Mouse (Mus musculus) midbrain, embryonic 14.5 days (tissue): ENCODE results near the gene Dclk2. TPM values are rescaled to one million over a fixed set of nuclear protein-coding genes. Genes with fewer than 3 reads are reported as not detected.
A peak's percentile ranks its signal among the peaks of the same experiment; 100 is the strongest.

Source experiments
- ATAC-seq: fragments of 200-750 bp; cut with Nextera tagmentation; 2 replicates; pipeline ENCODE4 v1.8.0; 2017; ENCODE audit warnings: moderate number of reproducible peaks, moderate library complexity; ENCODE audit not compliant: low FRiP score, low TSS enrichment
- DNase-seq: peaks from one replicate; pipeline ENCODE4 v3.0.0-alpha.2; 2015
- H3K27ac ChIP-seq: fragments of 300-500 bp; sonication (generic); replicated peaks from 2 replicates; pipeline ENCODE4 v1.5.1; 2014; ENCODE audit warnings: mild to moderate bottlenecking, low read depth, low read length, moderate library complexity
- H3K27me3 ChIP-seq: fragments of 300-500 bp; sonication (generic); 2 replicates; pipeline ENCODE4 v1.6.1; 2014; ENCODE audit warnings: low read length, control low read depth, mixed read lengths; ENCODE audit not compliant: control insufficient read depth, insufficient read depth
- H3K36me3 ChIP-seq: fragments of 300-500 bp; sonication (generic); 2 replicates; pipeline ENCODE4 v1.6.1; 2014; ENCODE audit warnings: low read length, control low read depth; ENCODE audit not compliant: control insufficient read depth, insufficient read depth
- H3K4me1 ChIP-seq: fragments of 300-500 bp; sonication (generic); 2 replicates; pipeline ENCODE4 v1.6.1; 2014; ENCODE audit warnings: mild to moderate bottlenecking, antibody characterized with exemption, low read length, control low read depth; ENCODE audit not compliant: control insufficient read depth, insufficient read depth
- H3K4me2 ChIP-seq: fragments of 300-500 bp; sonication (generic); 2 replicates; pipeline ENCODE4 v1.6.1; 2014; ENCODE audit warnings: mild to moderate bottlenecking, low read length, moderate library complexity
- H3K4me3 ChIP-seq: fragments of 300-500 bp; sonication (generic); replicated peaks from 2 replicates; pipeline ENCODE4 v1.5.1; 2014; ENCODE audit warnings: low read depth, low read length
- H3K9ac ChIP-seq: fragments of 300-500 bp; sonication (generic); replicated peaks from 2 replicates; pipeline ENCODE4 v1.6.1; 2014; ENCODE audit warnings: mild to moderate bottlenecking, low read length, moderate library complexity
- H3K9me3 ChIP-seq: fragments of 300-500 bp; sonication (generic); 2 replicates; pipeline ENCODE4 v1.6.1; 2016; ENCODE audit warnings: low read length, control low read depth, mixed read lengths; ENCODE audit not compliant: control insufficient read depth
- WGBS: fragments of 180-500 bp; shearing (Covaris S2); extraction: QIAGEN DNeasy Blood & Tissue Kit; methylation state at CpG from one replicate; pipeline ENCODE4 v1.1.7; 2014; 5-methylcytosine and 5-hydroxymethylcytosine counted together
- polyA plus RNA-seq: library from polyadenylated mRNA; unstranded; fragments of >200 nt; fragmentation: Nextera tagmentation; extraction: Ambion mirVana; gene quantifications from 2 replicates; pipeline ENCODE4 v1.2.1, GENCODE M21; 2014

Gene Dclk2
- polyA plus RNA-seq, 1 experiment from 2014 or later, result 91.1 TPM

DNA sequence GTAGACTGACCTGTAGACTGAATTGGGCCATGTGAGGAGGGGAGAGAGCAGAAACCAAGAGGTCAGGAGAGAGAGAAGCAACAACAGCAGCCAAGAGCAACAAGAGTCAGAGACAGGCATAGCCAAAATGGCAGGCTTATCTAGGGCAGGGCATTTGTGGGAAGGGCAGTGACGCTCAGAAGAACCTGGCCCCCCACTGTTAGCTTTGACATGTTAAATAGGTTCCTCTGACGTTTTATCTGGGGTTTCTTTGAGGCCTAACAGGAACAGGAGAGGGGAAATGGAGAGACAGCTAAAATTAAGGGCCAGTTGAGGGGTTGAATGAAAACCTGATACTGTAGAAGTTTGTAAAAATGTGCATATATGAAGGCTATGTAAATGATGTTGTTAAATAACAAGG is 30.0 kb upstream of the Dclk2 start:
- ATAC-seq, result no peak
- Histone ChIP-seq H3K36me3 (no peaks in the 10 kb centered on the region), H3K27ac (no peak overlapping the region), H3K9me3 (0 out of 2 replicates have a peak, but pooled peaks cover 4% of the 10 kb centered on the region), H3K4me2 (no peak overlapping the region), H3K4me3 (no peak overlapping the region), H3K27me3 (no peaks in the 10 kb centered on the region), H3K4me1 (no peaks in the 10 kb centered on the region), H3K9ac (no peak overlapping the region)
- WGBS, result 10% methylated on average over 2 of the region's 2 CpGs
- no peak for DNase-seq

DNA sequence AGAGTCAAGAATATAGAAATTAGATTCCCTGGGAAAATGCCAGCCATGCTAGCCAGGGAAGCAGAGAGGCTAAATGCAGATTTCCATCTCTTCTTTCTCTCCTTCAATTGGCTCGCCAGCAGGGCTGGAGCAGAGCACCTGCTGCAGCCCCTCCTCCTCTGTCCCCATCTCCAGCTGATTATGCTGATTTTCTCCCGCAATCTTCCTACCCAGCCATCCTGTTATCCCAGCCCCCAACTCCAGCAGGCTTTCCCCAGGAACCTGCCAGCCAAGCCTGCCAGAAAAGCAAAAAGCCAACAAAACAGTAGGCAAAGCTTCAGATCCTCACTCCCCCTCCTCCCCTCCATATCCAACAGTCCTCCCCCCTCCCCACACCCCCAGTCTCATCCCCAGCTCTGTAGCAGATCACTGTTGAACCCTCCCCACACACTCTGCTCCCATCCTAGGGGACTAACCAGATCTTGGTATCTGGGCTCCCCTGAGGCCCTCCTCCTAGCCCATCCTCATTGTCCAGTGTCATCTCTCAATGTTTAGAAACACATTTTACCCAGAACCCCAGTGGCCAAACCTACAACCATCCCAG is 15.7 kb upstream of the Dclk2 start:
- ATAC-seq, result peak; percentile 84
- Histone ChIP-seq H3K36me3 (no peaks in the 10 kb centered on the region), H3K27ac (peak overlapping the region; percentile 81), H3K27me3 (no peaks in the 10 kb centered on the region), H3K4me3 (no peak overlapping the region), H3K9ac (0 out of 2 replicates have a peak overlapping the region, but pooled peaks have one; percentile 23), H3K4me2 (no peak overlapping the region), H3K9me3 (no peaks in the 10 kb centered on the region), H3K4me1 (peaks cover 6% of the 10 kb centered on the region)
- WGBS, result 3% methylated on average over 2 of the region's 2 CpGs
- DNase-seq, result peak; percentile 79

DNA sequence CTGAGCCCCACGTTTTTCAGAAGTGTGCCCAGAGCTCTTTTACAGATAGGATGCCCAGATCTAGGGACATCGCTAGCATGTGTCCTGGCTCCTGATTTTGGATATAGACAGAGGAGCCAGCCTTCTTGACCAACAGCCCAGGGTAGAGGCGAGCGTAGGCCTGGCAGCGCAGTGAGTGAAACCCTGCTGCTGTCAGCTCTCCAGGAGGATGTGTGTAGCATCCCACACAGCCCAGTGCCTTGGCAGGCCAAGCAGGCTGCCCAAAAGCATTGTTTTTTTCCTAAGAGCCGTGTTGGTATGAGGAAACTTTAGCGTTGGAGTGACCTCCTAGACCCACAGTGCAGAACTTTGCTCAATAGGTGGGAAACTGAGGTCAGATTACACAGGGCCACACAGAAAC is 12.8 kb upstream of the Dclk2 start:
- ATAC-seq (no peak), DNase-seq (no peak)
- Histone ChIP-seq H3K27me3 (no peaks in the 10 kb centered on the region), H3K36me3 (no peaks in the 10 kb centered on the region), H3K4me1 (peaks cover 6% of the 10 kb centered on the region), H3K4me3 (no peak overlapping the region), H3K27ac (no peak overlapping the region), H3K4me2 (no peak overlapping the region), H3K9ac (no peak overlapping the region), H3K9me3 (no peaks in the 10 kb centered on the region)
- WGBS, result 83% methylated on average over 7 of the region's 7 CpGs

DNA sequence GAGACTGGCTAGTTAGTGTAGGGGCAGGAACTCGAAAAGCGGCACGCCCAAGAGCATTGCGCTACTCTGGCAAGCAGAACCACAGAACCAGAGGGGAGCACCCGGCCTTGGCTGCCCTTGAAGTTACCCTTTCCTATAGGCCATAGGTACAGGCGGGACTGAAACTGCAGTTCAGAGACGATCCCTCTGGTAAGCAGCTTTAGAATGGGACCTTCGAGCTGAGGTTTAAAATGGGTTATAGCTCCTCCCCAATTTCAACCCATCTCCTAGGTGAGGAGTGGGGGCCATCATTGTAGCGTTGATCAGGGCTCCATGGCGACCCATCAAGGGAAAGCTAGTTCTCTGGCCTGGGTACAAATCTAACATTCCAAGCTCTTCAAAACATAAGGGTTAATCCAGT is 3.0 kb upstream of the Dclk2 start:
- Histone ChIP-seq H3K27ac (no peak overlapping the region), H3K4me2 (no peak overlapping the region), H3K9ac (no peak overlapping the region), H3K9me3 (no peaks in the 10 kb centered on the region), H3K27me3 (no peaks in the 10 kb centered on the region), H3K36me3 (no peaks in the 10 kb centered on the region), H3K4me3 (no peak overlapping the region), H3K4me1 (peaks cover 5% of the 10 kb centered on the region)
- ATAC-seq (no peak), DNase-seq (no peak)
- 88% methylated on average over 10 of the region's 10 CpGs for WGBS

GRCm38 (mm10) chr3:86921181-86921975 is 726 bp upstream of the Dclk2 start:
- Histone ChIP-seq H3K36me3 (no peaks in the 10 kb centered on the region), H3K27me3 (no peaks in the 10 kb centered on the region), H3K4me3 (peak overlapping the region; percentile 87; the same call in 1 of the 2 replicates), H3K4me2 (peak overlapping the region; percentile 65), H3K9me3 (no peaks in the 10 kb centered on the region), H3K27ac (peak overlapping the region; percentile 97), H3K9ac (no peak overlapping the region), H3K4me1 (peaks cover 26% of the 10 kb centered on the region)
- peak; percentile 45 for DNase-seq
- 66% methylated on average over 18 of the region's 18 CpGs for WGBS
- no peak for ATAC-seq

- ATAC-seq, result peak; percentile 53; the same call in 1 of the 2 replicates
- H3K27ac ChIP-seq, result peak overlapping the region; percentile 97
- no peaks in the 10 kb centered on the region for H3K9me3 ChIP-seq
- H3K4me1 ChIP-seq, result peaks cover 27% of the 10 kb centered on the region
- H3K36me3 ChIP-seq, result no peaks in the 10 kb centered on the region
- H3K27me3 ChIP-seq, result no peaks in the 10 kb centered on the region
- peak overlapping the region; percentile 95 for H3K9ac ChIP-seq
- WGBS, result under 1% methylated on average over 61 of the region's 61 CpGs
- peak overlapping the region; percentile 65 for H3K4me2 ChIP-seq
- H3K4me3 ChIP-seq, result peak overlapping the region; percentile 87
- DNase-seq, result peak; percentile 71
These were observed 860 bp downstream of the Dclk2 start for GRCm38 (mm10) chr3:86919641-86920342.

- DNase-seq (no peak), ATAC-seq (no peak)
- 96% methylated on average over 5 of the region's 5 CpGs for WGBS
- H3K36me3 ChIP-seq, result no peaks in the 10 kb centered on the region
- no peaks in the 10 kb centered on the region for H3K9me3 ChIP-seq
- no peak overlapping the region for H3K27ac ChIP-seq
- H3K27me3 ChIP-seq, result no peaks in the 10 kb centered on the region
- H3K4me2 ChIP-seq, result peak overlapping the region; percentile 65
- no peak overlapping the region for H3K9ac ChIP-seq
- no peak overlapping the region for H3K4me3 ChIP-seq
- peaks cover 27% of the 10 kb centered on the region for H3K4me1 ChIP-seq
These were observed 3.6 kb downstream of the Dclk2 start for GRCm38 (mm10) chr3:86917048-86917447.

GRCm38 (mm10) chr3:86916626-86917025 is 4.0 kb downstream of the Dclk2 start:
- Histone ChIP-seq H3K27me3 (no peaks in the 10 kb centered on the region), H3K36me3 (no peaks in the 10 kb centered on the region), H3K4me1 (peaks cover 27% of the 10 kb centered on the region), H3K4me2 (peak overlapping the region; percentile 36), H3K27ac (no peak overlapping the region), H3K9me3 (no peaks in the 10 kb centered on the region), H3K4me3 (no peak overlapping the region), H3K9ac (no peak overlapping the region)
- ATAC-seq (no peak), DNase-seq (no peak)
- 94% methylated on average over 4 of the region's 4 CpGs for WGBS
